Mouse (Mus musculus): ENCODE data around the gene Prkg1. TPM values are rescaled to one million over a fixed set of nuclear protein-coding genes. Genes with fewer than 3 reads are reported as not detected.

The Prkg1 gene
- polyA plus RNA-seq, 1 experiment from 2014 or later: 11.5 TPM

- ATAC-seq (ENCODE audit: low FRiP score, low read depth): no peak
Measured at GRCm38 (mm10) chr19:30642629-30643170, 1122.1 kb downstream of the Prkg1 start.

GRCm38 (mm10) chr19:30637471-30637870, 1127.4 kb downstream of the Prkg1 start:
- no peak overlapping the region for H3K27ac ChIP-seq
- 82% methylated on average over 8 of the region's 8 CpGs for WGBS
- ATAC-seq (ENCODE audit: low FRiP score, low read depth): no peak

More at GRCm38 (mm10) chr19:30642629-30643170, 1122.1 kb downstream of the Prkg1 start:
- Histone ChIP-seq H3K27ac (no peak overlapping the region), H3K36me3 (no peaks in the 10 kb centered on the region), H3K4me1 (no peaks in the 10 kb centered on the region), H3K4me3 (no peak overlapping the region), H3K9me3 (no peaks in the 10 kb centered on the region), H3K27me3 (replicated peaks) (no peaks in the 10 kb centered on the region), H3K9ac (no peak overlapping the region), H3K4me2 (replicated peaks) (no peak overlapping the region)
- 59% methylated on average over 5 of the region's 5 CpGs for WGBS

GRCm38 (mm10) chr19:30631051-30631450, 1133.8 kb downstream of the Prkg1 start:
- no peak for ATAC-seq (ENCODE audit: low FRiP score, low read depth)
- no peaks in the 10 kb centered on the region for H3K36me3 ChIP-seq
- H3K9ac ChIP-seq: no peak overlapping the region
- no peak overlapping the region for H3K4me3 ChIP-seq
- 59% methylated on average over 3 of the region's 3 CpGs for WGBS
- no peaks in the 10 kb centered on the region for H3K9me3 ChIP-seq
- no peak overlapping the region for H3K27ac ChIP-seq
- H3K4me2 ChIP-seq (replicated peaks): no peak overlapping the region
- no peaks in the 10 kb centered on the region for H3K4me1 ChIP-seq
- H3K27me3 ChIP-seq (replicated peaks): no peaks in the 10 kb centered on the region

More at GRCm38 (mm10) chr19:30637471-30637870, 1127.4 kb downstream of the Prkg1 start:
- Histone ChIP-seq H3K36me3 (no peaks in the 10 kb centered on the region), H3K4me2 (replicated peaks) (no peak overlapping the region), H3K9ac (no peak overlapping the region), H3K9me3 (no peaks in the 10 kb centered on the region), H3K4me1 (no peaks in the 10 kb centered on the region), H3K27me3 (replicated peaks) (no peaks in the 10 kb centered on the region), H3K4me3 (no peak overlapping the region)

- Histone ChIP-seq H3K27me3 (replicated peaks) (no peaks in the 10 kb centered on the region), H3K27ac (no peak overlapping the region), H3K4me1 (no peaks in the 10 kb centered on the region), H3K4me2 (replicated peaks) (no peak overlapping the region), H3K9me3 (no peaks in the 10 kb centered on the region), H3K36me3 (no peaks in the 10 kb centered on the region), H3K4me3 (no peak overlapping the region), H3K9ac (no peak overlapping the region)
- ATAC-seq (ENCODE audit: low FRiP score, low read depth): no peak
- WGBS: 57% methylated on average over 7 of the region's 7 CpGs
Measured at GRCm38 (mm10) chr19:30626036-30626435, 1138.8 kb downstream of the Prkg1 start.

DNA sequence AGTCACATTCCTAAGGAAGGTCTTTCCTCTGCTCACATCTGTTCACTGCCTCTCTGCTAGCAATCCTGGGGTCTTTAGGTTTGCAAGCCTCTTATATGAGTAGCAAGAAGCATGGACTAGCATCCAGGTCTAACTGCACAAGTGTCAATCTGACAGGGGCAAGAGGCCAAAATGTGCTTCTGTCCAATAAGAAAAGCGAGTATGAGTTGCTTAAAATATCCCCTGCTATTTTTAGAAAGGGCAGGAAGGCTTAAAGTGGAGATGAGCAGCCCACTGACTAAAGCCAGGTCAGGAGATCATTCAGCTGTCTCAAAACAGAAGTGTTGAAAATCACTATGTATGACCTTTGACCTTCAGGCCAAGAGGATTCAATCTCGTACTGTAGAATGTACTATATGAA, 1139.4 kb downstream of the Prkg1 start:
- WGBS: 80% methylated on average over 2 of the region's 2 CpGs
- Histone ChIP-seq H3K4me3 (no peak overlapping the region), H3K9me3 (no peaks in the 10 kb centered on the region), H3K36me3 (no peaks in the 10 kb centered on the region), H3K27ac (no peak overlapping the region), H3K4me1 (no peaks in the 10 kb centered on the region), H3K4me2 (replicated peaks) (no peak overlapping the region), H3K9ac (no peak overlapping the region), H3K27me3 (replicated peaks) (no peaks in the 10 kb centered on the region)
- ATAC-seq (ENCODE audit: low FRiP score, low read depth): no peak

GRCm38 (mm10) chr19:30623620-30624019, 1141.2 kb downstream of the Prkg1 start:
- H3K27ac ChIP-seq: no peak overlapping the region
- H3K9ac ChIP-seq: no peak overlapping the region
- H3K36me3 ChIP-seq: no peaks in the 10 kb centered on the region
- H3K4me3 ChIP-seq: no peak overlapping the region
- ATAC-seq (ENCODE audit: low FRiP score, low read depth): no peak
- H3K4me2 ChIP-seq (replicated peaks): no peak overlapping the region
- no peaks in the 10 kb centered on the region for H3K4me1 ChIP-seq
- H3K27me3 ChIP-seq (replicated peaks): no peaks in the 10 kb centered on the region
- no peaks in the 10 kb centered on the region for H3K9me3 ChIP-seq
- 86% methylated on average over 7 of the region's 7 CpGs for WGBS

- Histone ChIP-seq H3K36me3 (no peaks in the 10 kb centered on the region), H3K9ac (no peak overlapping the region), H3K4me3 (no peak overlapping the region), H3K4me1 (no peaks in the 10 kb centered on the region), H3K27me3 (replicated peaks) (no peaks in the 10 kb centered on the region), H3K4me2 (replicated peaks) (no peak overlapping the region), H3K27ac (no peak overlapping the region), H3K9me3 (peaks cover 4% of the 10 kb centered on the region; the same call in 1 of the 2 replicates)
- ATAC-seq (ENCODE audit: low FRiP score, low read depth): no peak
- 74% methylated on average over 3 of the region's 3 CpGs for WGBS
Measured at GRCm38 (mm10) chr19:30613150-30613865, 1151.5 kb downstream of the Prkg1 start.

GRCm38 (mm10) chr19:30586366-30586765, 1178.5 kb downstream of the Prkg1 start:
- ATAC-seq (ENCODE audit: low FRiP score, low read depth): no peak
- WGBS: 81% methylated on average over 3 of the region's 3 CpGs
- H3K9ac ChIP-seq: no peak overlapping the region
- no peaks in the 10 kb centered on the region for H3K27me3 ChIP-seq (replicated peaks)
- H3K4me3 ChIP-seq: no peak overlapping the region
- no peak overlapping the region for H3K27ac ChIP-seq
- H3K4me2 ChIP-seq (replicated peaks): no peak overlapping the region
- H3K9me3 ChIP-seq: no peaks in the 10 kb centered on the region
- H3K4me1 ChIP-seq: no peaks in the 10 kb centered on the region
- H3K36me3 ChIP-seq: no peaks in the 10 kb centered on the region

- Histone ChIP-seq H3K9me3 (no peaks in the 10 kb centered on the region), H3K4me1 (no peaks in the 10 kb centered on the region), H3K36me3 (no peaks in the 10 kb centered on the region), H3K27ac (no peak overlapping the region), H3K9ac (no peak overlapping the region), H3K27me3 (replicated peaks) (no peaks in the 10 kb centered on the region), H3K4me3 (no peak overlapping the region), H3K4me2 (replicated peaks) (no peak overlapping the region)
- no peak for ATAC-seq (ENCODE audit: low FRiP score, low read depth)
- WGBS: 35% methylated on average over 6 of the region's 6 CpGs
Measured at GRCm38 (mm10) chr19:30564516-30564915, 1200.3 kb downstream of the Prkg1 start.

- H3K9me3 ChIP-seq: no peaks in the 10 kb centered on the region
- no peak for ATAC-seq (ENCODE audit: low FRiP score, low read depth)
- H3K4me2 ChIP-seq (replicated peaks): no peak overlapping the region
- H3K27ac ChIP-seq: no peak overlapping the region
- whole genome bisulfite sequencing: 88% methylated on average over 3 of the region's 3 CpGs
- H3K4me3 ChIP-seq: no peak overlapping the region
- H3K4me1 ChIP-seq: no peaks in the 10 kb centered on the region
- no peak overlapping the region for H3K9ac ChIP-seq
- H3K36me3 ChIP-seq: no peaks in the 10 kb centered on the region
- no peaks in the 10 kb centered on the region for H3K27me3 ChIP-seq (replicated peaks)
Measured at GRCm38 (mm10) chr19:30563876-30564275, 1201.0 kb downstream of the Prkg1 start.

GRCm38 (mm10) chr19:30558024-30558423, 1206.8 kb downstream of the Prkg1 start:
- no peaks in the 10 kb centered on the region for H3K27me3 ChIP-seq (replicated peaks)
- ATAC-seq (ENCODE audit: low FRiP score, low read depth): no peak
- no peak overlapping the region for H3K4me3 ChIP-seq
- no peak overlapping the region for H3K9ac ChIP-seq
- no peaks in the 10 kb centered on the region for H3K36me3 ChIP-seq
- H3K9me3 ChIP-seq: no peaks in the 10 kb centered on the region
- H3K27ac ChIP-seq: no peak overlapping the region
- no peak overlapping the region for H3K4me2 ChIP-seq (replicated peaks)
- no peaks in the 10 kb centered on the region; the same call in 1 of the 2 replicates for H3K4me1 ChIP-seq

- Histone ChIP-seq H3K9ac (no peak overlapping the region), H3K4me1 (peaks cover 8% of the 10 kb centered on the region; the same call in 1 of the 2 replicates), H3K9me3 (no peaks in the 10 kb centered on the region), H3K36me3 (no peaks in the 10 kb centered on the region), H3K27me3 (replicated peaks) (peaks cover 8% of the 10 kb centered on the region), H3K27ac (no peak overlapping the region), H3K4me2 (replicated peaks) (peak overlapping the region; percentile 59), H3K4me3 (peak overlapping the region; percentile 21; the same call in 1 of the 2 replicates)
- 1% methylated on average over 12 of the region's 12 CpGs for WGBS
- peak; percentile 81 for ATAC-seq (ENCODE audit: low FRiP score, low read depth)
Measured at GRCm38 (mm10) chr19:30554467-30554881, 1210.4 kb downstream of the Prkg1 start.

GRCm38 (mm10) chr19:30553740-30554139, 1211.1 kb downstream of the Prkg1 start:
- no peak overlapping the region for H3K4me2 ChIP-seq (replicated peaks)
- no peak overlapping the region for H3K27ac ChIP-seq
- no peak overlapping the region for H3K4me3 ChIP-seq
- peaks cover 15% of the 10 kb centered on the region for H3K27me3 ChIP-seq (replicated peaks)
- no peaks in the 10 kb centered on the region for H3K9me3 ChIP-seq
- WGBS: 4% methylated on average over 4 of the region's 4 CpGs
- peaks cover 15% of the 10 kb centered on the region; the same call in 1 of the 2 replicates for H3K4me1 ChIP-seq
- no peak overlapping the region for H3K9ac ChIP-seq
- no peaks in the 10 kb centered on the region for H3K36me3 ChIP-seq
- ATAC-seq (ENCODE audit: low FRiP score, low read depth): no peak

All from neural tube, embryonic 12.5 days (tissue).